15 mouse cellular contexts compared by ENCODE assay signal in the genomic region with DNA sequence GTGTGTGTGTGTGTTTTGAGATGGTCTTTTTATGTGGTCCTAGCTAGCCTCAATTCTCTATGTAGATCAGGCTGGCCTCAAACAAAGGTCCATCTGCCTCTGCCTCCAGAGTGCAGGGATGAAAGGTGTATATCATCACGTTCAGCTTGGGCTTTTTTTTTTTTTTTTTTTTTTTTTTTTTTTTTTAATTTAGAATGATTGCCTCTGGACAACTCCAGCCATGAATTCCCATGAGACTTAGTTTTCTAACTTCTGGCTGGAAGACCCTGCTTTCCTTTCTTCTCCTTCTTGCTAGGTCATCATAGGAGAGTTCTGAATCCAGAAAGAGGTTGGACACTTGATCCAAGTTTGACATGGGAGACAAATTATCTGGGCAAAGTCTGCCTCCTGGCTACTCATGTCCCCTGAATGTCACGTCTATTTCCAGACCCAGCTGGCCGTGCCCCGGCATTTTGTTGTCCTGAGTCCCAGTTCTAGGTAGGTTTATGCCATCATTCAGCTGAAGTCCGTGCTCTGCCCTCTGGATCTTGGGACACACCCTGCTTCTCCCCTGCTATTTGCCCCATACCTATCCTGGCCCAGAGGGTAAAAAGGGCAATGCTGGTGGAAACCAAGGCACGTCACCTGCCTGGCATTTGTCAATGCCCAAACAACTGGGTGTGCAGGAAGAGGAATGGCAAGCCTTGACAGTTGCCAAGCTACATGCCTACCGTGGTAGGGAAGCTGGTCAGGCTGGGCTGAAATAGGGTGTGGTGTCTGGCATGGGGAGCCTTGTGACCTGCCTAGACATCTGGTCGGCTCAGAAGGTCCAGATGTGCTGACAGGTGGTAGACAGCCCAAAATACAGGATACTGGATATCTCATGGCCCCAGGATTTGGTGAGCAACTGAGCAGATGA. TPM values are rescaled to one million over a fixed set of nuclear protein-coding genes. Genes with fewer than 3 reads are reported as not detected.
DNase-seq lines count a peak whose midpoint lies in the region; ATAC-seq and TF ChIP-seq lines count a peak whose summit lies in the region.
"Had no signal": no experiment of that assay in that cellular context is flagged by ENCODE, and none has a peak within 500 bp of the region (broad histone marks: within the 10 kb centered on the region; RNA-seq: fewer than 3 reads in every experiment).

No protein-coding gene starts in this region.

- ATAC-seq in neural tube, embryonic 13.5 days (ENCODE audit: low read depth): no peak
- no peak for ATAC-seq in kidney, postnatal 0 days (replicated peaks; ENCODE audit: low FRiP score, low read depth)
- ATAC-seq: forebrain, embryonic 16.5 days; midbrain, embryonic 15.5 days had no signal

- no peak overlapping the region for H3K4me2 ChIP-seq in neural tube, embryonic 13.5 days
- no peak overlapping the region for H3K4me2 ChIP-seq in kidney, postnatal 0 days (ENCODE audit: low read length)
- H3K4me2 ChIP-seq: embryonic facial prominence, embryonic 15.5 days; limb, embryonic 13.5 days; midbrain, embryonic 15.5 days; neural tube, embryonic 15.5 days had no signal

- 85% methylated on average over 8 of the region's 8 CpGs for WGBS in neural tube, embryonic 13.5 days
- 76% methylated on average over 8 of the region's 8 CpGs for WGBS in kidney, postnatal 0 days

- no peak for TF ChIP-seq CTCF in kidney, postnatal 0 days (IDR thresholded peaks at IDR 0.05; ENCODE audit: low read depth)

- 0 out of 2 replicates have a peak, but pooled peaks cover 6% of the 10 kb centered on the region for H3K4me1 ChIP-seq in neural tube, embryonic 13.5 days (replicated peaks)
- peaks cover 3% of the 10 kb centered on the region; the same call in 1 of the 2 replicates for H3K4me1 ChIP-seq in kidney, postnatal 0 days (replicated peaks; ENCODE audit: insufficient read depth, low read length)

- H3K27me3 ChIP-seq in neural tube, embryonic 13.5 days: no peaks in the 10 kb centered on the region
- no peaks in the 10 kb centered on the region for H3K27me3 ChIP-seq in kidney, postnatal 0 days (ENCODE audit: insufficient read depth, low read length)
- H3K27me3 ChIP-seq: embryonic facial prominence, embryonic 15.5 days; limb, embryonic 13.5 days; midbrain, embryonic 15.5 days; neural tube, embryonic 15.5 days had no signal

- peak; percentile 96 for DNase-seq in heart, adult 11 months
- DNase-seq in heart, postnatal 4 days: no peak
- DNase-seq in neural tube, embryonic 10.5 days (ENCODE audit: extremely low spot score, low spot score): no peak
- DNase-seq in kidney, postnatal 0 days (ENCODE audit: low spot score): no peak
- no peak for DNase-seq in ovary, postnatal 14 days (ENCODE audit: low spot score)
- DNase-seq in right cerebral cortex, postnatal 10 days (ENCODE audit: low spot score in 2 of 2): no peak
- DNase-seq in B cell, adult 2 months: no peak
- DNase-seq: layer of hippocampus, postnatal 36 days; right cerebral cortex, postnatal 14 days had no signal

- no peak overlapping the region for H3K27ac ChIP-seq in neural tube, embryonic 13.5 days (replicated peaks)
- peak overlapping the region; percentile 71; the same call in 1 of the 2 replicates for H3K27ac ChIP-seq in kidney, postnatal 0 days
- H3K27ac ChIP-seq: embryonic facial prominence, embryonic 15.5 days; limb, embryonic 13.5 days; midbrain, embryonic 15.5 days; neural tube, embryonic 15.5 days had no signal

- H3K9ac ChIP-seq in neural tube, embryonic 13.5 days: peak overlapping the region; percentile 22; the same call in 1 of the 2 replicates
- no peak overlapping the region for H3K9ac ChIP-seq in kidney, postnatal 0 days (ENCODE audit: low read depth, low read length)
- H3K9ac ChIP-seq: embryonic facial prominence, embryonic 15.5 days; limb, embryonic 13.5 days; midbrain, embryonic 15.5 days; neural tube, embryonic 15.5 days had no signal

- no peaks in the 10 kb centered on the region for H3K9me3 ChIP-seq in neural tube, embryonic 13.5 days
- no peaks in the 10 kb centered on the region for H3K9me3 ChIP-seq in kidney, postnatal 0 days (replicated peaks; ENCODE audit: low read length)
- H3K9me3 ChIP-seq: embryonic facial prominence, embryonic 15.5 days; limb, embryonic 13.5 days; midbrain, embryonic 15.5 days; neural tube, embryonic 15.5 days had no signal

- peaks cover 22% of the 10 kb centered on the region for H3K36me3 ChIP-seq in neural tube, embryonic 13.5 days
- peaks cover 12% of the 10 kb centered on the region for H3K36me3 ChIP-seq in kidney, postnatal 0 days (ENCODE audit: insufficient read depth, low read length)

- H3K4me3 ChIP-seq in neural tube, embryonic 13.5 days: no peak overlapping the region
- no peak overlapping the region for H3K4me3 ChIP-seq in kidney, postnatal 0 days (replicated peaks; ENCODE audit: low read depth, low read length)
- H3K4me3 ChIP-seq: embryonic facial prominence, embryonic 15.5 days; limb, embryonic 13.5 days; midbrain, embryonic 15.5 days; neural tube, embryonic 15.5 days had no signal

RNA-seq across cellular contexts. Expression of a gene that starts 21.1 kb away (rescaled TPM):
- 10 to 100 TPM; 16.3 to 17.2 TPM for total RNA-seq in heart, postnatal 4 days (2021)
- 16.0 and 17.2 TPM in 2 replicates for polyA plus RNA-seq in neural tube, embryonic 13.5 days (2015; fragmentation: Nextera tagmentation; extraction: Ambion mirVana)
- 15.6 and 15.7 TPM in 2 replicates for polyA plus RNA-seq in kidney, postnatal 0 days (2015; fragmentation: Nextera tagmentation; extraction: Ambion mirVana)

RNA-seq across cellular contexts. Expression of a gene that starts 34.8 kb away (rescaled TPM):
- total RNA-seq in heart, postnatal 4 days (2021): 100 to 1,000 TPM; 282 to 291 TPM
- 174 and 176 TPM in 2 replicates for polyA plus RNA-seq in neural tube, embryonic 13.5 days (2015; fragmentation: Nextera tagmentation; extraction: Ambion mirVana)
- 33.9 and 36.9 TPM in 2 replicates for polyA plus RNA-seq in kidney, postnatal 0 days (2015; fragmentation: Nextera tagmentation; extraction: Ambion mirVana)

RNA-seq across cellular contexts. Expression of a gene that starts 47.1 kb away (rescaled TPM):
- total RNA-seq in heart, postnatal 4 days (2021): 1 to 10 TPM in 1 of 2 experiments, under 1 TPM in 1; 0.50 to 1.0 TPM
- 1.3 and 2.4 TPM in 2 replicates for polyA plus RNA-seq in neural tube, embryonic 13.5 days (2015; fragmentation: Nextera tagmentation; extraction: Ambion mirVana)
- polyA plus RNA-seq in kidney, postnatal 0 days (2015; fragmentation: Nextera tagmentation; extraction: Ambion mirVana): 1.6 and 1.9 TPM in 2 replicates
- total RNA-seq: layer of hippocampus, postnatal 36 days had no signal
- polyA plus RNA-seq: forebrain, embryonic 16.5 days; midbrain, embryonic 15.5 days had no signal
